Mouse (Mus musculus) thymus, postnatal 0 days (tissue): ENCODE measurements around the gene Arhgef40. TPM values are rescaled to one million over a fixed set of nuclear protein-coding genes. Genes with fewer than 3 reads are reported as not detected.

Experiments
- polyA plus RNA-seq: library from polyadenylated mRNA; unstranded; fragments of >200 nt; fragmentation: Nextera tagmentation; extraction: Ambion mirVana; gene quantifications from 2 replicates; pipeline ENCODE4 v1.2.1, GENCODE M21; 2015

The Arhgef40 gene
- polyA plus RNA-seq, 1 experiment from 2014 or later, result 27.0 TPM

Other genes with a start within 250 kb of the Arhgef40 start
- gene Ang4, start 211.1 kb upstream of the Arhgef40 start, polyA plus RNA-seq, result 7.3 and 8.0 TPM in 2 replicates
- gene AY358078, start 184.7 kb upstream of the Arhgef40 start, polyA plus RNA-seq, result not detected in 2 replicates
- 0.24 and 0.47 TPM in 2 replicates for gene Ear6, start 131.0 kb upstream of the Arhgef40 start, polyA plus RNA-seq
- gene Mettl17, start 99.9 kb upstream of the Arhgef40 start, polyA plus RNA-seq, result 41.9 and 50.0 TPM in 2 replicates
- 0.14 and 0.26 TPM in 2 replicates for gene Slc39a2, start 91.8 kb upstream of the Arhgef40 start, polyA plus RNA-seq
- 14.8 and 16.6 TPM in 2 replicates for gene Ndrg2, start 70.6 kb upstream of the Arhgef40 start, polyA plus RNA-seq
- not detected in 2 replicates for gene Tppp2, start 66.3 kb upstream of the Arhgef40 start, polyA plus RNA-seq
- gene Rnase13, start 61.9 kb upstream of the Arhgef40 start, polyA plus RNA-seq, result not detected in 2 replicates
- 0.90 and 1.5 TPM in 2 replicates for gene Tmem253, start 30.9 kb downstream of the Arhgef40 start, polyA plus RNA-seq
- 40.7 and 44.5 TPM in 2 replicates for gene Zfp219, start 36.0 kb downstream of the Arhgef40 start, polyA plus RNA-seq
- not detected in 2 replicates for gene Olfr221, start 57.7 kb downstream of the Arhgef40 start, polyA plus RNA-seq
- gene Hnrnpc, start 119.3 kb downstream of the Arhgef40 start, polyA plus RNA-seq, result 536 and 645 TPM in 2 replicates
- 87.6 and 94.0 TPM in 2 replicates for gene Rpgrip1, start 126.0 kb downstream of the Arhgef40 start, polyA plus RNA-seq
- 58.9 and 64.1 TPM in 2 replicates for gene Supt16, start 212.7 kb downstream of the Arhgef40 start, polyA plus RNA-seq